Mouse (Mus musculus): ENCODE results near the gene Zc3h12a. TPM values are rescaled to one million over a fixed set of nuclear protein-coding genes. Genes with fewer than 3 reads are reported as not detected.

The Zc3h12a gene
- total RNA-seq (2017): 7.0 and 11.4 TPM in 2 replicates

DNA sequence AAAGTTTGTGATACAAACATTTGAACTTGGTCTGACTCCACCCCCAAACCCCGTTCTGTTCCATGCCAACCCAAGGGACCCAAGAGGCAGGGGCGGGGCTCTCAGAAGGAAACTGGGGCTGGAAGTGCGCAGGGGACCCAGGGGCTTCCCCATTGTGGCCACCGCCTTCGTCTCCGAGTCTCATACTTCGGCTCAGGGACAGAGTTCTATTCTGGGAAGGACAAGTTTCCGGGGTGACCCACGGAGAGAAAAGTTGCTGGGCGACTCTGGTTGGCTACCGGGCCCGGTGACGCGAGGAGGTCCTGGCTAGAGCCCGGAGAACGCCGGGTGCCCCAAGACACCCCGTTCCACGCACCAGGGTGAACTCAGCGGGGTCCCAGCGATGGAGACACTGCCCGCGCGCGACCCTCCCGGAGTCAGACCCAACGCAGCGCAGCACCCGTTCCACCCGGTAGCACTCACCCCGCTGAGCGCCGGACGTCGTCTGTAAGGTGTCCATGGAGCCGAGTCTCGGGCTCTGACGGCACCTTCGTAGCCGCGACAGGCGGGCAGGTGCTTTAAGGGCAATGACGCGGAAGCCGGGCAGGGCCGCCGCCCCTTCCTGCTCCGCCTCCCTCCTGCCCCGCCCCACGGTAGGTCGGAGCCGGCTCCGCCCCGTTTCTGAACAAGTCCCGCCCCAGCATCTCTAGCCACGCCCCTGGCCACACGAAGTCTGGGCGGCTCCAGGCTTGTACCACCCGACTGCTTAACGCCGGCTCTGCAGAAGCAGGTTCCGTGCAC, at the start of gene Zc3h12a:
TSS of gene Zc3h12a (minus strand) at position 536 of the 780 bp plus-strand sequence.
- peak; percentile 61 to 68 for ATAC-seq (replicated peaks in 1 of 2; ENCODE audit: insufficient read depth in 1 of 2, low FRiP score in 2 of 2, low TSS enrichment in 1 of 2, low read depth in 1 of 2, poor library complexity in 2 of 2, severe bottlenecking in 2 of 2)

DNA sequence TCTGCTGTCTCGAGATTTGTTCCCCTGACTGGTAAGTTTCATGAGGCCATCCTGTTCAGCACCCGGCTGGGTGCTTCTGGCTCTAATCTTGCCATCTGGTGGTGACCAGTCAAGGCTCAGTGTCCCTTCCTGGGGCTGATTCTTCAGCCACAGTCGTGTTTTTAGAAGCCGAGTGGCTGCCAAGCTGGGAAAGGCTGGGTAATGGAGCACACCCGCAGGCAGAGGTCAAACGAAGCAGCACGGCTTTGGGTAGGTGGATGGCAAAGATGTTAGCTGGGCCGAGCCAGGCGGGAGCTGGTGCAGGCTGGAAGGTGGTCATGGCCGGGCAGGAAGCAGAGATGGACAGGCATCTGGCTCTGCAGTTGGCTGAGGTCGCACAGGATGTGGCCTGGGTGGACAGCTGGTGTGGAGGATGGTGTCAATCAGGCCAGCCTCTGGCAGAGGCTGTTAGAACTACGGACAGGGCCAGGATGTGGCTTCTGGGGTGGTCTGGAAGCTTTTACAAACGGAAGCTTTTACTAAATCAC, 49.1 kb upstream of the Zc3h12a start:
- ATAC-seq (replicated peaks in 1 of 2; ENCODE audit: insufficient read depth in 1 of 2, low FRiP score in 2 of 2, low TSS enrichment in 1 of 2, low read depth in 1 of 2, poor library complexity in 2 of 2, severe bottlenecking in 2 of 2): peak; percentile 79 to 86

DNA sequence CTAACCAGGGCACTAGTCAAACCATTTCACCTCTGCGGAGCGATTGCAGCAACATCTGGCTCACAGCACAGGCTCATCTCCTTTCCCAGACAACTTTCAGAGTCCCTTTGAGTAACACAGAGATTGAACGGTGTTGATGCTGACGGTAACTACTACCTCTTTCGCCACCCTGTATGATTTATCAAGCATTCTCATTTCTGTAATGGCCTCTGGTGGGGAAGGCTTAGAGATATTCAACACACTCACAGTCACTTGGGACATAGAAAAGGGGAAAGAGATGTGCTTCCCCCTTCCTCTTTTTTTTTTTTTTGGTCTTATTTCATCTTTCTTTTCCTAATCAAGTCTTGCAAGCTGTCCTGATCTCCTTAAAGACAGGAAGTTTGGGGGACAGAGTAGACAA, 48.5 kb upstream of the Zc3h12a start:
- peak; percentile 1 to 41; a peak in 1 of 4 replicates for ATAC-seq (replicated peaks in 1 of 2; ENCODE audit: insufficient read depth in 1 of 2, low FRiP score in 2 of 2, low TSS enrichment in 1 of 2, low read depth in 1 of 2, poor library complexity in 2 of 2, severe bottlenecking in 2 of 2)

DNA sequence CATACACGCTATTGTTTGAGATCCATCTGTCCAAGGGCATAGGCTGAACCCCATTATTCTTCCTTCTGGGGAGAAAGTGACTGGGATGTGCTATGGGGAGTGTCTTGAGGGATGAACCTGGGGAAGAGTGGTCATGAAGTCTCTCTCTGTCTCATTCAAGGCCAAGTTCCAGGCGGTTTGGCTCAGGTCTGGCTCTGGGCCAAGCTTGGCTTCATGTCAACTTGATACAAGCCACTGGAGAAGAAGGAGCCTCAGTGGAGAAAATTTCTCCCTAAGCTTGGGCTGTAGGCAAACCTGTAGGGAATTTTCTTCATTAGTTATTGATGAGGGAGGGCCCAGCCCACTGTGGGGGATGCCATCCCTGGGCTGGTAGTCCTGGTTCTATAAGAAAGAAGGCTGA, 48.0 kb upstream of the Zc3h12a start:
- ATAC-seq (replicated peaks in 1 of 2; ENCODE audit: insufficient read depth in 1 of 2, low FRiP score in 2 of 2, low TSS enrichment in 1 of 2, low read depth in 1 of 2, poor library complexity in 2 of 2, severe bottlenecking in 2 of 2): no peak

DNA sequence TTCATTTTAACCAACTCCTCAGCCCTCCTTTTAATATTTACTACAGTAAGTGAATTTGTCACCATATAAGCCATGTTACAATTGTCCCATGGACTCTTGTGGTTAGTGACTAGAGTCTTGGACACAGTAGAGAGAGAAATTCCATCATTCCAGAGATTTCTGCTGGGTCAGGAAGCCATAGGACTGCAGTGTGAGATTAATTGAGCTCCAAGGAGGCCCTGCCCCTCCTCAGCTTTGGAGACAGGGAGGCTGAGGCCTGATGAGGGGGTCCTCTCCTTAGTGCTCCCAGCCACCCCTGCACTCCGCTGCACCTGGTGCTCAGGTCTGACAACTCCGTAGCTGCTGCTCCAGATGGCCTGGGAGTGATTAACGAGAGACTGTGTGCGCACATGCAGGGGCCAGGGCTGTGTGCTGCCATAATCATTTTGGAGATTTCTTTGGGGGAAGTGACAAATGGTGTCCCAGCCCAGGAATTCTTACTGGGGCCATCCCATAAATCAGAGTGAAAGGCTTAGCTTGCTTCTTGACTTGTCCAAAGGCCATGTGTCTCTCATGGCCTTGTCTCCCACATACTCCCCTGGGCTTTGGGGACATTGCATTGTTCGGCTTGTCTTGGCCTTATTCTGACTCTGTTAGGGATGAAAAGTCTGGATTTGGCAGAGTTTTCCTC, 47.0 kb upstream of the Zc3h12a start:
- no peak for ATAC-seq (replicated peaks in 1 of 2; ENCODE audit: insufficient read depth in 1 of 2, low FRiP score in 2 of 2, low TSS enrichment in 1 of 2, low read depth in 1 of 2, poor library complexity in 2 of 2, severe bottlenecking in 2 of 2)

DNA sequence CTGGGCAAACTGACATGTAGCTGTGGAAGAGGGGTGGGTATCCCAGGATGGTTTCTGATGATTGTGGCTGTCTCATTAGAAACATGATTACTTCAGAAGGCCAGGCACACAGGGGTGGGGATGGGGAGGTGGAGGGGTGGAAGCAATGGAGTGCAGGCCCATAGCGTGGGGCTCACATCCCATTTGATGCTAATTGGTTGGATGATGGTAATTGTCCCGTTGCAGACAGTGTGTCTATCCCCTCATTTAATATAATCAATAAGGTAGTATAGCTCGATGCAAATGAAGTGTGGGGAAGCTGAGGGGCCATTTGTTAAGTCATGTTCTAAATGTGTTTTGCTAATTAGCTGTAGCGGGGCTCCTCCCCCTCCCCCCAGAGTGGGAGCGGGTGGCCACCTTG, 45.5 kb upstream of the Zc3h12a start:
- no peak for ATAC-seq (replicated peaks in 1 of 2; ENCODE audit: insufficient read depth in 1 of 2, low FRiP score in 2 of 2, low TSS enrichment in 1 of 2, low read depth in 1 of 2, poor library complexity in 2 of 2, severe bottlenecking in 2 of 2)

DNA sequence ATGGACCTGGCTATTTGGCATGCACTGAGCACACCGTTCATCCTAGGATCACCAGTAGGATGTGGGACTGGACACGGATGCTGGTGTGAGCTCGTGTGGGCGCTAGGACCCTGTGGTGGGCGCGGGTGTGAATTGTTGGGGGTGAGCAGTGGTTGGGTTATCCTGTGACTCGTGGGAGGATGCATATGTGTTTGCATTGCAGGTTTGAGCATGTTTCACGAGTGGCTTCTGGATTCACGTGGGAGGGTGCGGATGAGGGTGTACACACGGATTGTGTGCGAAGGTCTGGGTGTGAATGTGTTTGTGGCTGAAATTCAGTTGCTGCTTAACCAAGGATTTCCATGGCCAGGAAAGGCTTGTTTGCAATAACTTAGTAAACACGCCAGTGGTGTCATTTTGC, 45.1 kb upstream of the Zc3h12a start:
- no peak for ATAC-seq (replicated peaks in 1 of 2; ENCODE audit: insufficient read depth in 1 of 2, low FRiP score in 2 of 2, low TSS enrichment in 1 of 2, low read depth in 1 of 2, poor library complexity in 2 of 2, severe bottlenecking in 2 of 2)

DNA sequence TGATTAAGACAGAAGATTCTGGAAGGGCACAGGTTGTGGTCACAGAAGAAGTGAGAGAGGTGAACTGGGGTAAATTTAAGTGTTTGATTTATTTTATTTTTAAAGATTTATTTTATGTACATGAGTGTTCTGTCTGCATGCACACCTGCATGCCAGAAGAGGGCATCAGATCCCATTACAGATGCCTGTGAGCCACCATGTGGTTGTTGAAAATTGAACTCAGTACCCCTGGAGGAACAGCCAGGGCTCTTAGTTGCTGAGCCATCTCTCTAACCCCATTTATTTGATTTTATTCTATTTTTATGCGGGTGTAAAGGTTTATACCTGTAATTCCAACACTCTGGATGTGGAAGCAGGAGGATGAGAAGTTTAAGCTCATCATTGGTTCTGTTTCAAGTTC, 40.1 kb upstream of the Zc3h12a start:
- ATAC-seq (replicated peaks in 1 of 2; ENCODE audit: insufficient read depth in 1 of 2, low FRiP score in 2 of 2, low TSS enrichment in 1 of 2, low read depth in 1 of 2, poor library complexity in 2 of 2, severe bottlenecking in 2 of 2): no peak

DNA sequence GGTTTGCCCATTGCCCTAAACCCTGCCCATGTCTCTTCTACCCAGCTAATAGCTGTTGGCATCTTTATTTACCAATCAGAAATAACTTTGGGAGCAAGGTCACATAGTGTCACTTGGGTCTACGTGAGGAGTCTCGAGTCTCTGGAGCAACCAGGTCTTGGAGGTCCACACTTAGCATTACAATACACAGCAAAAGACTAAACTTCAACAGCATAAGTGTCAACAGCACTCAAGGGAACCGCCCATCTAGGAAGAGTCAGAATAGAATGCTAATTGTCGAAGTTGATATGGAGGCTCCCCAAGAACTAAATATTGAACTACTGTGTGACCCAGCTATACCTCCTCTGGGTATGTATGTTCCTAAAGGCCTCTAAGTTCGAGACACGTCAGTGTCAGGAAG, 37.2 kb upstream of the Zc3h12a start:
- ATAC-seq (replicated peaks in 1 of 2; ENCODE audit: insufficient read depth in 1 of 2, low FRiP score in 2 of 2, low TSS enrichment in 1 of 2, low read depth in 1 of 2, poor library complexity in 2 of 2, severe bottlenecking in 2 of 2): no peak

DNA sequence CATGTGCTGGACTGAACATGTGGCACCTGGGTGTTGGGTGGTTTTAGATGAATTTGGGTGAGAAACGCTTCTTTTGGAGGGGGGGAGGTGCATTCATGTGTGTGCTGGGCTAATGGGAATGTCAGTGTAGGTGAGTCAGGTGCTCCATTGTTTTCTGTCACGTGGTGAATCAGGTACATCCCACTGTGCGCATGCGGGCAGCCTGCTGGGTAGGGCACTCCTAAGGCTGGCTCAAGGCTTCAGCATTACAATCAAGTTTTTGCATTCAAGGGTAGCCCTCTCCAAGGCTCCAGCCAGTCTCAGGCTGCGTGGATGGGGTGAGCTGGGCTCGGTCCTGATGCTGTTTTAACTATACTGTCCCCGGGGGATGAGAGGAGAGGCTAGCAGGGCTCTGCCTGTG, 35.1 kb upstream of the Zc3h12a start:
- no peak for ATAC-seq (replicated peaks in 1 of 2; ENCODE audit: insufficient read depth in 1 of 2, low FRiP score in 2 of 2, low TSS enrichment in 1 of 2, low read depth in 1 of 2, poor library complexity in 2 of 2, severe bottlenecking in 2 of 2)

DNA sequence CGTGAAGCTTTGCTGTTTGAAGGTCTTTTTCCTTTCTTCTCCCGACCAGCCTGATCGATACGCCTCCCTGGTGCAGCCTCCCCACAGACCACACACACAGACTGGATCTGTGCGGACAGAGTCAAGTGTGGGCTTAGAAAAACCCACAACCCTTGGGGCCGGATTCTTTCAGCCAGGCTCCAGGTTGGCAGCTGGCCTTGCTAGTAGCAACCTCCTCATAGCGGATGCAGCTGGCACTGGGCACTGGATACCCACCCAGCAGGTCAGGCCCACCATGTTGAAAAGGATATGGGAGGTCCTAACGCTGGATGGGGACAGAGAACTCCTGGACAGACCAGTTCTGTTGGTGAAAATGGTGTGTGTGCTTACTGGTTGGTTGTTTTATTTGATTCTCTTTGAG, 33.8 kb upstream of the Zc3h12a start:
- ATAC-seq (replicated peaks in 1 of 2; ENCODE audit: insufficient read depth in 1 of 2, low FRiP score in 2 of 2, low TSS enrichment in 1 of 2, low read depth in 1 of 2, poor library complexity in 2 of 2, severe bottlenecking in 2 of 2): no peak

DNA sequence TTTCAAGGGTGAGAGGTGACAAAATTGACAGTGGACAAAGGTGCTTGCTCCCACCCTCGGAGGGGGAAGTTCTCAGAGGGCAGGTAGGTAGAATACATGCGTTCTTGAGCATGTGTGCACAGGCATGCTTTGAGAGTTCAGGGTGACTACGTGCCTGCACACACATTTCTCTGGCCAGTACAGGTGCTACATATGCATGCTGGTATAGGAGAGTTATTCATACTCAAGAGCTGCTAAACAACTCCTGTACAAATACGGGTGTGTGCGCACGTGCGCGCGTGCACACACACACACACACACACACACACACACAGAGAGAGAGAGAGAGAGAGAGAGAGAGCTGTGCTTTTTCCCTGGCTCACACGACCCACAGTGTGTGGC, 33.3 kb upstream of the Zc3h12a start:
- no peak for ATAC-seq (replicated peaks in 1 of 2; ENCODE audit: insufficient read depth in 1 of 2, low FRiP score in 2 of 2, low TSS enrichment in 1 of 2, low read depth in 1 of 2, poor library complexity in 2 of 2, severe bottlenecking in 2 of 2)

DNA sequence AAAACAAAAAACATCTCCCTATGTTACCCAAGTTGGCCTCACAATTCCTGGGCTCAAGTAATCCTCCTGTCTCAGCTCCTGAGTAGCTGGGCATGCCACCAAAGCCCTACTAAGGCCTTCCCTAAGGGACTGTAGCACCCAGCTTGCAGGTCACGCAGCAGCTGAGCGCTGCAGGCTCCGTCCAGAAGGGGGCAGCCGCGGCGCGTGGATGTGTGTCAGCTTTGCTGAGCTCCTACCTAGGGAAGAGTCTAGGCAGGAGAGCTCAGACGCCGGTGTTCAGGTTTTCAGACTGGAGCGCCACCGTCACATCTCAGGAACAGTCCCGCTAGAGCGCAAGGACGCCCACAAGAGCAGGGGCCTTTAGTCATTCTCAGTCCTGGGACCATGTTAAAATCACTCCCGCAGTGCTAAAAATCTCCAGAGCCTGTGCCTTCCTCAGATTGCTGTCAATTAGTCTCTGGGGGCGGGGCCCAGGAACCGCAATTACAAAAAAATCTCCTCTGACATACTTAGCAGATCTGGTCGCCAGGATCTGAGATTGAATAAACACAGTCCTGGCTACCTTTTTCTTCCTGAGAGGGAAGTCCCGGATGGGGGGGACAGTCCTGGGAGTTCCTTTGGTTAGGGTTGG, 32.8 kb upstream of the Zc3h12a start:
- peak; percentile 86 for ATAC-seq (replicated peaks in 1 of 2; ENCODE audit: insufficient read depth in 1 of 2, low FRiP score in 2 of 2, low TSS enrichment in 1 of 2, low read depth in 1 of 2, poor library complexity in 2 of 2, severe bottlenecking in 2 of 2)

DNA sequence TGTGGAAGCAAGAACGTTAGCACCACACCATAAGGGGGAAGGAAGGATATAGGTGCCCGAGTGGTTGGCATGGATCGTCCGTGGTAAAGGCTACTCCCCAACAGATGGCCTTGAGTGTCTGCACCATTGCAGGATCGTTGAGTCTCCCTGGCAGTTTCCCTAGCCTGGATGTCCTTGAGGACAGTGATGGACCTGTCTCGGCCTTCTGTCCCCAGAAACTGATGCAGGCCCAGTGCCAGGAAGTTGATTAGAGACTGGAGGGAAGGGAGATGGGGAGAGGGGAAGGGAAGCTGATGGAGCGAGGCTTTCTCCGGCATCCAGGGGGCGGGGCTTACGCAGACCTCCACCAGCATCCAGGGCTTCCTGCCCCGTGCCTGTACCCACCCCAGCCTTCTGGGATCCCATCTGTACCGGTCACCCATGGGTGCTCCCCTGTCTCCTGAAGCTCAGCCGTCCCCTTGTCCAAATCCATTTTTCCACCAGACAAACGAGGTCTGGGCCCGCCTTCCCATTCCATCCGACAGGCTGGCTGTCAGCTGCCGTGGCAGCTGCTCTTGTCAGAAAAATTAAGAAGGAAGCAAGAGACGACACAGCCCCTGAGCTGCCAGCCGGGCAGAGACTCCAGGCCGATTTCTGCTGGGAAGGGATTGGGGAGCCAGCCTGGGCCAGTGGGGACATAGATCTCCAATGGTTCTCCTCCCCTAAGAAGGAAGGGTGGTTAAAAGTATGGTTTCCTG, 31.1 kb upstream of the Zc3h12a start:
- ATAC-seq (replicated peaks in 1 of 2; ENCODE audit: insufficient read depth in 1 of 2, low FRiP score in 2 of 2, low TSS enrichment in 1 of 2, low read depth in 1 of 2, poor library complexity in 2 of 2, severe bottlenecking in 2 of 2): no peak

DNA sequence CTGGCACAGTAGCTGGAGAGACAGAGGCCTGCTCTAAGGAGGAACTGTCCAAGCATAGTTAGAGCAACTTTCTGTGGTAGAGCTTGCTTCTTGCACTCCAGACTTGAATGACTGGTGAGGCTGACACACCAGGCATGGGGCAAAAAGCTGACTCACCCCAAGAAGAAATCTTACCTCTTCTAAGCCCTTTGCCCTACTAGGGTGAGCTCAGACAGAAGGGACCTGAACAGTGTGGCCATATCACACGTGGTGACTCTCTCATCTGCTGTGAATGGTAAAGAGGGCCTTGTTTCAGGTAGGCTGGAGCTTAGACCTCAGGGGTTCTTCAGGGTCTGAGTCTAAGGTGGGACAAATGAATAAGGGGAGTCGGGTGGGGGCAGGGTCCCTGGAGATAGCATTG, 30.4 kb upstream of the Zc3h12a start:
- ATAC-seq (replicated peaks in 1 of 2; ENCODE audit: insufficient read depth in 1 of 2, low FRiP score in 2 of 2, low TSS enrichment in 1 of 2, low read depth in 1 of 2, poor library complexity in 2 of 2, severe bottlenecking in 2 of 2): no peak

DNA sequence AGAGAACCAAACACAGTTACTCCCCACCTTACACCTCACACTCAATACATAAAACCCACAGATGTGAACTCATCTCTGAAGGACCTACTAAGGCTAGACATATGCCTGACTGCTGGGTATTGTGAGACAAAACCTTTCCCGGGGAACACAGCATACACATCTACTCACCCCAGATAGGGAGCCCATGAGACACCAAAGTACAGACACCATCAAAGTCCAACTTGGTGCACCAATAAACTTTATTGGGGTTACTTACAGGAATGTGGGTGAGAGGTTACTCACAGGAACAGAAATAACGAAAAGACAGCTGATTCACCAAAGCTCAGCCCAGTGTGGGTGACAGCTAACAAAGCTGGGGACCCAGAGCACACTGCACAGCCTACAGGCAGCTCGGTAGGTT, 29.7 kb upstream of the Zc3h12a start:
- ATAC-seq (replicated peaks in 1 of 2; ENCODE audit: insufficient read depth in 1 of 2, low FRiP score in 2 of 2, low TSS enrichment in 1 of 2, low read depth in 1 of 2, poor library complexity in 2 of 2, severe bottlenecking in 2 of 2): no peak

DNA sequence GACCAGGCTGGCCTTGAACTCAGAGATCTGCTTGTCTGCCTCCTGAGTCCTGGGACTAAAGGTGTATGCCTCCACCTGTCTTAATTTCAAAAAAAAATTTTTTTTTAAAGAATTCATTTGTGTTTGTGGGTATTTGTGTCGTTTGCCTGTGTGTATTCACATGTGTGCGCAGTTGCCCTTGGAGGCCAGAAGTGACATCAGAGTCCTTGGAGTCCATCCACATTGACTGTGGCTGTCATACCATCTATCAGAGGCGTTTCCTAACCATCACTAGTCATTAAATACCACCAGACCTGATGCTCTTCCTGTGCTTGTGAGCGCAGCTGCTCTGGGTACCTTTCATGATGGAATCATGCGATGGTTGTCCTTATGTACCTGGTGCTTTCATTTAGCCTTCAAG, 28.0 kb upstream of the Zc3h12a start:
- no peak for ATAC-seq (replicated peaks in 1 of 2; ENCODE audit: insufficient read depth in 1 of 2, low FRiP score in 2 of 2, low TSS enrichment in 1 of 2, low read depth in 1 of 2, poor library complexity in 2 of 2, severe bottlenecking in 2 of 2)

Measured in hematopoietic stem cell, adult 5-6 weeks (primary cell).